Mouse (Mus musculus) T-helper 17 cell (primary cell): ENCODE measurements around the gene Agbl3.

ENCODE experiments used
- in situ Hi-C, 2 experiments: fragments of 300-600 bp; cut with MboI, MseI; formaldehyde crosslinking; loops; 1 replicate in 1 of 2; 2 replicates in 1 of 2; pipeline ENCODE4 v1.15.1; 2025; ENCODE audit warnings: high pct_unique_total_duplicates in 2 of 2

The Agbl3 gene

DNA sequence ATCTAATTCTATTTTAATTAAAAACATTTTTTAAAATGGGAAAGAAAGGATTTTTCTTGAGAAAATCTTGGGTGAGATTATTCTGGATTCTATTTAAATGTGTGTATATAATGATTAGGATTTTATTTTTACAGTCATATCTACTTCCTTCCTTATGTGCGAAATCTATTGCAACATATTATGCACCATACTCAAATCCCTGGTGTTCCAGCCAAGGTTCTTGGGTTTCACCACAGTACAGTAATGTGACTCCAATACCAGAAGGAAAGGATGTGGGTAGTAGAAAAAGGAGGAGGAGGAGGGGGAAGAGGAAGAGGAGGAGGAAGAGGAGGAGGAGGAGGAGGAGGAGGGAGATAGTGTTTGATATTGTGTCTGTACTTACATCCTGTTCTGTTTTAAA is 2.3 kb downstream of the Agbl3 start:
- in situ Hi-C loops = no loop called here

DNA sequence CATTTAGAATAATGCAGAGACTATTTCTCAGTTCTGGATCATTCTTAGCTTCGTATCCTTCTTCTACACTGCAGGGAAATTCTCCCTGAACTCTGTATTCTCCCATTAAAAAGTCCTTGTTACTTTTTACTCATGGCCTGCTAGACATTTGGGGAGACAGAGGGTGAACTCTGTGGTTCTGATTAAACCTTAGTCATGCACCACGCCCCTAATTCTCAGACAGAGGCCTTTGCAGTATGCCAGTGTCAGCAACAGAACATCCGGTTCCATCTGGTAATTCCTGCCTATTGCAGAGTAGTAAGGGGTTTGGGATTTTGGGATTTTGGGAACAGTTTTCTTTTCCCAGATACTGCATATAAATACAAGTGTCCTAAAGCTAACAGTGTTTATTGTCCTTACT is 16.6 kb downstream of the Agbl3 start:
- in situ Hi-C loops = loop anchor here in 1 of 2 experiments (5.0 kb wide), 1 partner anchor 65 kb away; the partner anchor contains the start of gene Tmem140

DNA sequence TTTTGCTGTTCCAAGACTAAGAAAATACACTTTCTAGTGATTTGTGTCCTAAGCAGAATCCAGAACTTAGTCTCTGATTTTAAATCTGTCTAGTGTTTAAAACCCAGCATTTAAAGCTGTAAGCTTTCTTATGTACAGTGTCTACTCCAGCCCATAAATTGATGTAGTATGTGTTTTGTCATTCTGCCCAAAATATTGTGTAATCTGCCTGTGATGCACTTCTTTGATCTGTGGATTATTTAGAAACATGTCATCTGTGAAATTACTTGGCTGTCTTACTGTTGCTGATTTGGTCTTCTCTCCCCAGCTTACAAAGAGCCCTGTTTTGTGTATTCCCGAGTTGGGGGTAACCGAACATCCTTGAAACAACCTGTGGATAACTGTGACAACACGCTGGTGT is 17.7 kb downstream of the Agbl3 start:
- in situ Hi-C loops = loop anchor here in 1 of 2 experiments (5.0 kb wide), 1 partner anchor 64 kb away; the partner anchor contains the start of gene Tmem140

DNA sequence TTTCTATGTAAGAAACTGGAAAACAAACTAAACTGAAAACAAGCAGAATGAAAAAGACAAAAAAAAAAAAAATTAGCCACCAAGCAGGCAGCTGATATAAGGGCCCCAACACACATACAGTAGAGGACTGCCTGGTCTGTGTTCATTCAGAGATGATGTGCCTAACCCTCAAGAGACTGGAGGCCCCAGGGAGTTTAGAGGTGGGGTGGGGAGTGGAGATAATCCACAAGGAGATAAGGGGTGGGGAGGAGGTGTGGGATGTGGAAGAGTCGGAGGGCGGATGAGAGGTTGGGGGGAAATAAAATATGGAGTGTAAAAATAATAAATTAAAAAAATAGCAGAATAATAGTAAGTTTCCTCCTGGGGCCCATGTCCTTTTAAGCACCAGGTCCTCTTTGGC is 25.4 kb downstream of the Agbl3 start:
- in situ Hi-C loops = no loop called here

DNA sequence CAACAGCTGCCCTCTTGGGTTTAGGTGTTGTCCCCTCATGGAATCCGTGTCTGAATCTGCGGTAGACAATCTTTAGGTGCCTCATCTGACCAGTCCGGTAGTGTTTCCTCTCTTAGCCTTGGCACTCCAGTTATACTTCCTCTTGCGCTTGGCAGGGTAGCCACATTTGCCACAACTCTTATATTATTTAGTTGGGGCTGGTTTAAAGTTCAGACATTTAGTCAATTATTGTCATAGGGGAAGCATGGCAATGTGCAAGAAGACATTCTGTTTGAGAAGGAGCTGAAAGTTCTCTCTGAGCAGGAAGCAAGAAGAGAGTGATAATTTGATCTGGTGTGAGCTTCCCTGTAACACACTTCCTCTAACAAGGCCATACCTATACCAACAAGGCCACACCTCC is 30.4 kb downstream of the Agbl3 start:
- in situ Hi-C loops = no loop called here

DNA sequence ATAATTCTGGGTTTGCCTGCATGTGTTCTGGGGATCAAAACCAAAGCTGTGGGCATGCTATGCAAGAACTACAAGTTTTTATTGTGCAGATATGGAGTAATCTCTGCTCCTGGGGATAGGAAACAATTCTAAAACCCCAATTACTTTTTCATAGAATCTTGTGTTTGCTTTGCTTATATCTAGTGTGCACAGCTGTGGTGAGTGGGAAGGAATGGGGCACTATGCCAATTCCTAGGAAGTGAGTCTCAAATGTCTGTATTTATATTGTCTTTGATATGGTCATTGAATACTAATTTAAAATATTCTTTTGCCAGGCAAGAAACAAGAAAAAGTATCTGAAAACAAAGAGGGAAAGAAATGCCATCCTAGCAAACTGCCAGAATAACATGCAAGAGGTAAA is 44.2 kb downstream of the Agbl3 start:
- in situ Hi-C loops = no loop called here

GRCm38 (mm10) chr6:34832352-34832751 is 52.1 kb downstream of the Agbl3 start:
- in situ Hi-C loops = no loop called here

GRCm38 (mm10) chr6:34861546-34862053 is 81.4 kb downstream of the Agbl3 start:
- in situ Hi-C loops = loop anchor here in 1 of 2 experiments (5.0 kb wide), 1 partner anchor 64 kb away; no protein-coding TSS in a partner anchor

DNA sequence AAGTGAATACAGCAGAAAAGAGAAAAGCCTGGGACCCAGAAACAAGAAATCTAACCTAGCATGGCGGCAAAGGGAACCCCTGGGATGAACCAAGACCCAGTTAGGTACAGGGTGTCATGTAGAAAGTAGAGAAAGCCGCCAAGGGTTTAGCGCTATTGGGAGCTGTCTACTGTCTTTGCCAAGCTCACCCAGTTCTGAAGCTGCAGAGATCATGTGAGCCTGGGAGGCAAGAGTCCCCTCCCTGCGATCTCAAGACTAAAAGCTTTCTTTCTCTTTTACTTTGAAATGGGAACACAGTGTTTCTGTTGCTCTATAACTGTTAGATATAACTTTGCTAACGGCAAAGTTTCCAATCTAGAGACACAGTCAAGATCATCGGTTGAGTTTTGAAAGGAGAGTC is 82.1 kb downstream of the Agbl3 start:
- in situ Hi-C loops = loop anchor here in 1 of 2 experiments (5.0 kb wide), 1 partner anchor 65 kb away; no protein-coding TSS in a partner anchor

- in situ Hi-C loops = loop anchor here in 1 of 2 experiments (5.0 kb wide), 1 partner anchor 66 kb away; no protein-coding TSS in a partner anchor
These were observed 82.7 kb downstream of the Agbl3 start, which contains the start of gene Tmem140 for GRCm38 (mm10) chr6:34862791-34863403. Gene Tmem140 (plus strand): TSS chr6:34863146.

- in situ Hi-C loops = loop anchor here in 1 of 2 experiments (5.0 kb wide), 1 partner anchor 67 kb away; no protein-coding TSS in a partner anchor
These were observed 83.7 kb downstream of the Agbl3 start for GRCm38 (mm10) chr6:34863786-34864514.

DNA sequence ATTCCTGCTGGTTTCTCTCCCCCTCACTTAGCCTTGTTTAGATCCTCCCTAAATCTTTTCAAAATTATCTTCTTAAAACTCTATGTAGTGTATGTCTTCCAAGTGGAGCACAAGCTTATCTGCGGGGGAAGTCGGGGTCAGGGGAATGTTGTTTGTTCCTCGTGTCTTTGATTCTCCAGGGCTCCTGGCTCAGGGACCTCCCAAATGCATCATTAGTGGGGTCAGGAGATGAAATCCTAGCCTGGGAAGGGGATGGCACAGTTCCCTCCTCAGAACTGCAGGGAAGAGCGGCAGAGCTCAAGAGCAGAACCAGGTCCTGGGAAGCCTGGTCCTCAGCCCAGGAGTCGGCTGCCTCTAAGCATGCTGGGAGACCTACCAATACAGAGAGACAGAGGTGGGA is 85.0 kb downstream of the Agbl3 start:
- in situ Hi-C loops = no loop called here

- in situ Hi-C loops = no loop called here
These were observed 85.7 kb downstream of the Agbl3 start for GRCm38 (mm10) chr6:34865711-34866593.

- in situ Hi-C loops = no loop called here
These were observed 86.6 kb downstream of the Agbl3 start for GRCm38 (mm10) chr6:34866786-34867185.

DNA sequence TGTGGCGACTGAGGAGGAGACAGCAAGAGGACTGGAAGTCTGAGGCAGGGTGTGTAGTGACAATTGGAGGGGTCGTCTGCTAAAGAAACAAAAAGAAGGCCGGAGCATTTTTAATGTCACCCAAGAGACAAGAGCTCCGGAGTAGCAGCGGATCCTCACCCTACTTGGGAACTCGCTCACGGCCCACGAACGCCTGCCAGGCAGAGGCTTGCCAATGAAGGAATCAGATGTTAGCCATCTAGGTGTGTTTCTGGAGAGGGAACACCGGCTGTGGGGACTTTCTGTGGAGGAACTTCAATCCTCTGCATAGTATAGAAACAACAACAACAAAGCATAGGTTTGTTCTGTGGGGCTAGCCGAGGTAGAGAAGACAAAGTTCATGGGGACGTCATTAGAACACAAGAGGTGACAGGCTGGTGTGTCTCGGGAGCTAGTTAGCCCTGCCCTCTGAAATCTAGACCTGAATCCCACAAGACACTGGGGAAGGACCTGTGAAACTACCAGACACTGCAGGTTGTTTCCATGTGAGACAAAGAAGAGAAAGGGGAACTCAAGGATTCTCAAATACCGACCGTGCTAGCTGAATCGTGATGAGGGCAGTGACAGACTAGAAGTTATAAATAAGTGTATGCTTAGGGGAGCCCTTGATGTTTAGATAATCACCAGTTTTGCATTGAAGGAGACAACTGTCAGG is 87.2 kb downstream of the Agbl3 start:
- in situ Hi-C loops = no loop called here

- in situ Hi-C loops = no loop called here
These were observed 87.7 kb downstream of the Agbl3 start for GRCm38 (mm10) chr6:34867995-34868350.

GRCm38 (mm10) chr6:34868507-34869217 is 88.4 kb downstream of the Agbl3 start:
- in situ Hi-C loops = no loop called here

DNA sequence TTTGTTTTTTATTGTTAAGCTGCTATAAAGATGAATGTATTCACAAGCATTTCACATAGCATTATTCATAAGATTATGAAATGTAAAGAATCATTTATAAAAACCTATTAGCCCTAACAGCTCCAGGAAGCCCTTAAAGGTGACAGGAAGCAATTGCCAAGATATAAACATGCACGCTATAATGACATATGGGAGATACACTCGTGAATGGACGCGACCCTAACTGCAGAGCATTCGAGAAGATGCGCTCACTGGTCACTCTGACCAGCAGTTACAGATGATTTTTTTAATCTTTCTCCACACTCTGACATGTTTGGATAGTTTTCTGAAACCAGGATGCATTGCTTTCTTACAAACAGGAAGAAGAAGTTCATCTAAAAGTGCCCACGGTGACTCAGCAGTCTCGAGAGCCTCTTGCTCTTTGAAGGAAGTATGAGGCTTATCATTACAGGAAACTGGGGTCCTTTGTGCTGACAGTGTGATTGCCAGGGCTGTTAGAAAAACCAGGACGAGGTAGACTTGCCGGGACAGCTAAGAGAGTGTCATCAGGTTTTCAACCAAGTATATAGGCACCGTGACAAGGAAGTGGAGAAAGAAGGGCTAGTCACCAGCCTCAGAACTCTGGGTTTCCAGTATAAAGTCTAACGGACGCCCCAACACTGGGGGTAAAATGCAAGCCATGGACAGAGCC is 89.1 kb downstream of the Agbl3 start:
- in situ Hi-C loops = no loop called here

DNA sequence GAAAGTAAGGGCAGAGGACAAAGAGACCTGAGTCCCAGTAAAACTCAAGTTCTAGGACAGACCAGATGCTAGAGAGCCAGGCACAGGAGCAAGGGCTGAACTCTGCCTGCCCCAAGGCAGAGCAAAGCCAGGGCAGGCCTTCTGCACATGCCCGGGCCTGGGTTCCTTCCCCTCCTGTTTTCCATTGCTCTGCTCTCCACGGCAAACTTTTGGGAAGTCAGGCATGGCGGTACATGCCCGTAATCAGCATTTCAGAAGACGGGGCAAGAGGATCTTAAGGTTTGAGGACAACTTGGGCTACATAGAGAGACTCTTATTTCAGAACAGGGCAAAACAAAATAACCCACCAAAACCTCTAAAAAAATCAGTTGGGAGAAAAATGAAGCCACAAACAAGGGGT is 89.9 kb downstream of the Agbl3 start:
- in situ Hi-C loops = no loop called here

- in situ Hi-C loops = no loop called here
These were observed 90.5 kb downstream of the Agbl3 start for GRCm38 (mm10) chr6:34870724-34871123.
